Mouse (Mus musculus): ENCODE data around the gene Icam4. TPM values are rescaled to one million over a fixed set of nuclear protein-coding genes. Genes with fewer than 3 reads are reported as not detected.
"Not testable (repeated sequence)": the region's sequence is repeated elsewhere in the genome, so short reads cannot be mapped to it uniquely, and the experiment has no call there.

Icam4 gene
- total and polyA plus RNA-seq, 3 experiments, result 0.96 to 2.9 (median 1.1) TPM

DNA sequence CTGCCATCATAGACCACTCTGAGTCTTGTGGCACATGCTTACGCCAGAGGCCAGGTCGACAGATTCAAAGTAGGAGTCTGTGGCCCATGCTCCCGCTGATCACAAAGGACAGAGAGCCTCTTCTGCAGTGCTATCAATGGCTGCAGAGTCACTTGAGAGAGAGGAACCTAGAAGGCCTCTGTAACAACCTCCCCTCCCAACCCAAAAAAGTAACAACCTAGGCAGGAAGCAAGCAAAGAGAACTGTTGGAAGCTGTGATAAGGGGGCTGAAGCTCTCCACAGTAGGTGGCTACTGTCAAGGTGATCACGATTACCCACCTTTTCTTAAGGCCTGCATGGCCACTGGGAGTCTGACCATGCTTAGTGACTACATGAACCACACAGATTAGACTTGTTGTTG is 14.4 kb downstream of the Icam4 start:
- dilution Hi-C loops (cut with MboI; ENCODE audit: extremely low pct_ligation_motif_present, extremely low pct_unique_long_range_greater_than_20kb, low sequenced_read_pairs) (no loop called here), in situ Hi-C loops (cut with MboI; ENCODE audit: low pct_ligation_motif_present, low pct_unique_long_range_greater_than_20kb, low sequenced_read_pairs) (no loop called here)
- no peak overlapping the region for H3K9ac ChIP-seq (ENCODE audit: insufficient read depth, low read depth)

DNA sequence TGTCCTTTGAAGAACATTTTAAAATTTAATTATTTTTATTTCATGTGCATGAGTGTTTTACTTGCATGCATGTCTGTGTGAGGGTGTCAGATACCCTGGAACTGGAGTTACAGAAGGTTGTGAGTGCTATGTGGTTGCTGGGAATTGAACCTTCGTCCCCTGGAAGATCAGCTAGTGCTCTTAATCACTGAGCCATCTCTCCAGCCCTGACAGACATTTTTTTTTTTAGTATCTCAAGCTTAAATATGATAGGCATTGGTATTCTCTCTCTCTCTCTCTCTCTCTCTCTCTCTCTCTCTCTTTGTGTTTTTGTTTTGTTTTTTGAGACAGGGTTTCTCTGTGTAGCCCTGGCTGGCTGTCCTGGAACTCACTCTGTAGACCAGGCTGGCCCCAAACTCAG is 15.6 kb downstream of the Icam4 start:
- dilution Hi-C loops (cut with MboI; ENCODE audit: extremely low pct_ligation_motif_present, extremely low pct_unique_long_range_greater_than_20kb, low sequenced_read_pairs); H3K27me3 ChIP-seq (replicated peaks); H3K4me3 ChIP-seq (replicated peaks in 1 of 3; ENCODE audit: low read depth in 2 of 3, low read length in 2 of 3, poor library complexity in 1 of 3); H3K27ac ChIP-seq (ENCODE audit: insufficient read depth, low read depth); DNase-seq (ENCODE audit: extremely low read depth); H3K9ac ChIP-seq (ENCODE audit: insufficient read depth, low read depth); H3K36me3 ChIP-seq (replicated peaks in 1 of 2; ENCODE audit: control insufficient read depth in 1 of 2, insufficient read depth in 1 of 2, low read length in 1 of 2); H3K4me2 ChIP-seq (ENCODE audit: insufficient read depth, low read depth, poor library complexity, severe bottlenecking); H3K9me3 ChIP-seq (replicated peaks; ENCODE audit: low read length); in situ Hi-C loops (cut with MboI; ENCODE audit: low pct_ligation_motif_present, low pct_unique_long_range_greater_than_20kb, low sequenced_read_pairs); H3K79me2 ChIP-seq (replicated peaks; ENCODE audit: control insufficient read depth, extremely low read depth, insufficient read depth, poor library complexity, severe bottlenecking): not testable (repeated sequence)
- peaks cover 9 to 15% of the 10 kb centered on the region in 2 experiments for H3K4me1 ChIP-seq (ENCODE audit: control insufficient read depth in 1 of 2, insufficient read depth in 2 of 2)

More for the DNA sequence above, 14.4 kb downstream of the Icam4 start:
- TF ChIP-seq UBTF (IDR thresholded peaks at IDR 0.05; ENCODE audit: low read depth, low read length) (no peak), ZMIZ1 (IDR thresholded peaks at IDR 0.05; ENCODE audit: low read depth, low read length) (no peak), PAX5 (IDR thresholded peaks at IDR 0.05; ENCODE audit: low read length) (no peak), MXI1 (IDR thresholded peaks at IDR 0.05; ENCODE audit: low read depth, low read length) (no peak), CTCF (conservative IDR thresholded peaks at IDR 0.05 in 1 of 2, IDR thresholded peaks at IDR 0.05 in 1 of 2; ENCODE audit: low read depth in 2 of 2, low read length in 2 of 2) (no peak), E2F4 (IDR thresholded peaks at IDR 0.05; ENCODE audit: insufficient replicate concordance, low read depth, low read length) (no peak), ZNF384 (IDR thresholded peaks at IDR 0.05; ENCODE audit: low read depth, low read length) (no peak), ELF1 (IDR thresholded peaks at IDR 0.05; ENCODE audit: low read depth, low read length) (no peak), ETS1 (conservative IDR thresholded peaks at IDR 0.05; ENCODE audit: low read depth, low read length) (no peak), RAD21 (IDR thresholded peaks at IDR 0.05; ENCODE audit: low read depth, low read length) (no peak), CHD1 (IDR thresholded peaks at IDR 0.05; ENCODE audit: low read depth, low read length) (no peak), MYC (IDR thresholded peaks at IDR 0.05; ENCODE audit: low read depth, low read length) (no peak), NELFE (IDR thresholded peaks at IDR 0.05; ENCODE audit: low read depth, low read length) (no peak), IRF4 (IDR thresholded peaks at IDR 0.05; ENCODE audit: low read depth, low read length) (no peak), TCF12 (IDR thresholded peaks at IDR 0.05; ENCODE audit: low read depth, low read length) (no peak)
- no peak overlapping the region for H3K4me2 ChIP-seq (ENCODE audit: insufficient read depth, low read depth, poor library complexity, severe bottlenecking)
- peaks cover 9 to 15% of the 10 kb centered on the region in 2 experiments for H3K4me1 ChIP-seq (ENCODE audit: control insufficient read depth in 1 of 2, insufficient read depth in 2 of 2)
- peaks cover 0 to 2% of the 10 kb centered on the region in 2 experiments for H3K36me3 ChIP-seq (replicated peaks in 1 of 2; ENCODE audit: control insufficient read depth in 1 of 2, insufficient read depth in 1 of 2, low read length in 1 of 2)
- no peak overlapping the region for H3K4me3 ChIP-seq (replicated peaks in 1 of 3; ENCODE audit: low read depth in 2 of 3, low read length in 2 of 3, poor library complexity in 1 of 3)
- H3K27ac ChIP-seq (ENCODE audit: insufficient read depth, low read depth), result no peak overlapping the region
- no peaks in the 10 kb centered on the region for H3K27me3 ChIP-seq (replicated peaks)
- no peaks in the 10 kb centered on the region for H3K79me2 ChIP-seq (replicated peaks; ENCODE audit: control insufficient read depth, extremely low read depth, insufficient read depth, poor library complexity, severe bottlenecking)
- no peak for DNase-seq (ENCODE audit: extremely low read depth)
- H3K9me3 ChIP-seq (replicated peaks; ENCODE audit: low read length), result no peaks in the 10 kb centered on the region

DNA sequence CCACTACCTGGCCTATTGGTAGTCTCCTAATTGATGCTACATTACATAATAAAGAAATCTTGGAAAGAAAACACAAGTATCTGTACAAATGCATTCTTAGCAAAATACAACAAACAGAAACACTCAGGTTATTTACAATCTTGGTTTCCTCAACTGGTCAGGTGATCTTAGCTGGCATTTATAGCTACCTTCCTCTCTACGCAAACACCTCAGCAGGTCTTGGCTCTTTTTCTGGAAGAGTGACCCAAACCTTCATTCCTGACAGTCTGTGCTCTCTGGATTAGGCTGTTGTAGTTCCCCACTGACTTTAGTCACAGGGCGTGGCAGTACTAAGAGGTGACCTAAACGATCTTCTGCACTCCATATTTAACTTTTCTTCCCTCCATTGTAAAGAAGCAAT is 16.1 kb downstream of the Icam4 start:
- H3K4me2 ChIP-seq (ENCODE audit: insufficient read depth, low read depth, poor library complexity, severe bottlenecking), result no peak overlapping the region
- no peak for DNase-seq (ENCODE audit: extremely low read depth)
- no peaks in the 10 kb centered on the region for H3K36me3 ChIP-seq (replicated peaks in 1 of 2; ENCODE audit: control insufficient read depth in 1 of 2, insufficient read depth in 1 of 2, low read length in 1 of 2)
- H3K9me3 ChIP-seq (replicated peaks; ENCODE audit: low read length), result no peaks in the 10 kb centered on the region
- in situ Hi-C loops (cut with MboI; ENCODE audit: low pct_ligation_motif_present, low pct_unique_long_range_greater_than_20kb, low sequenced_read_pairs), result no loop called here
- no peak overlapping the region for H3K27ac ChIP-seq (ENCODE audit: insufficient read depth, low read depth)
- H3K4me1 ChIP-seq (ENCODE audit: control insufficient read depth in 1 of 2, insufficient read depth in 2 of 2), result peaks cover 8 to 15% of the 10 kb centered on the region in 2 experiments
- H3K27me3 ChIP-seq (replicated peaks), result no peaks in the 10 kb centered on the region
- TF ChIP-seq USF1 (IDR thresholded peaks at IDR 0.05; ENCODE audit: low read depth, low read length) (no peak), EP300 (IDR thresholded peaks at IDR 0.05; ENCODE audit: low read length) (no peak), NELFE (IDR thresholded peaks at IDR 0.05; ENCODE audit: low read depth, low read length) (no peak)
- H3K4me3 ChIP-seq (replicated peaks in 1 of 3; ENCODE audit: low read depth in 2 of 3, low read length in 2 of 3, poor library complexity in 1 of 3), result no peak overlapping the region
- dilution Hi-C loops (cut with MboI; ENCODE audit: extremely low pct_ligation_motif_present, extremely low pct_unique_long_range_greater_than_20kb, low sequenced_read_pairs), result no loop called here
- no peak overlapping the region for H3K9ac ChIP-seq (ENCODE audit: insufficient read depth, low read depth)
- H3K79me2 ChIP-seq (replicated peaks; ENCODE audit: control insufficient read depth, extremely low read depth, insufficient read depth, poor library complexity, severe bottlenecking), result no peaks in the 10 kb centered on the region

All from CH12.LX (cell line).